Mouse (Mus musculus): Measurements from ENCODE around the gene Olfr558. TPM values are rescaled to one million over a fixed set of nuclear protein-coding genes. Genes with fewer than 3 reads are reported as not detected.

The Olfr558 gene
- not detected for polyA plus RNA-seq (2012; fragmentation: generic; extraction: Trizol)
- long read RNA-seq, experiment 1, result 0 reads
- long read RNA-seq, experiment 2, result 0 reads

DNA sequence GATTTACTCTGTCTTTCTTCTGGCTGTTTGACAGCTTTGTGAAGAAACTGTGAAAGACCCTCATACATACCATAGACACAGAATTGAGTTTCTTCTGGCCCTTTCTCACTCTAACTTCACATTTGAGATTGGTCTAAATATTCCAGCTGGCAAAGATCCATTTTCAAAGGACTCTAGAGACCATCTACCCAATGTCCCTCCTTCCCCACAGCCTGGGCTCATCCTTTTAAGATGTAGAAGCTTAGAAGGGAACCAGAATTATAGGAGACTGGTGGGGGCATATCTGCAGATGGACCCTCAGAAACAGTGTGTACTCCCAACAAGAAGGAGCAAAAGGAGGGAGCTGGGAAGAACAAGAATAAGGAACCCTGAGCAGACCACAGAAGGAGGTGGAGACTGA is at the start of gene Olfr558:
TSS of gene Olfr558 (plus strand) at position 301 of the 400 bp plus-strand sequence.
- H3K27me3 ChIP-seq (ENCODE audit: control insufficient read depth, insufficient read depth, insufficient read length), result no peaks in the 10 kb centered on the region
- TF ChIP-seq MYOD1 (IDR thresholded peaks at IDR 0.05; ENCODE audit: control insufficient read depth, insufficient read length, low read depth), result no peak
- no peaks in the 10 kb centered on the region for H3K79me3 ChIP-seq (ENCODE audit: low read depth)
- no peak within 1 kb of the TSS for H3ac ChIP-seq (ENCODE audit: control insufficient read depth, insufficient read length, low read depth)
- H3K4me3 ChIP-seq (ENCODE audit: insufficient read depth, poor library complexity, severe bottlenecking), result no peak within 1 kb of the TSS
- no peaks in the 10 kb centered on the region for H3K36me3 ChIP-seq (ENCODE audit: control insufficient read depth, insufficient read depth)
- no peaks in the 10 kb centered on the region for H3K79me2 ChIP-seq (ENCODE audit: control insufficient read depth, insufficient read depth)

DNA sequence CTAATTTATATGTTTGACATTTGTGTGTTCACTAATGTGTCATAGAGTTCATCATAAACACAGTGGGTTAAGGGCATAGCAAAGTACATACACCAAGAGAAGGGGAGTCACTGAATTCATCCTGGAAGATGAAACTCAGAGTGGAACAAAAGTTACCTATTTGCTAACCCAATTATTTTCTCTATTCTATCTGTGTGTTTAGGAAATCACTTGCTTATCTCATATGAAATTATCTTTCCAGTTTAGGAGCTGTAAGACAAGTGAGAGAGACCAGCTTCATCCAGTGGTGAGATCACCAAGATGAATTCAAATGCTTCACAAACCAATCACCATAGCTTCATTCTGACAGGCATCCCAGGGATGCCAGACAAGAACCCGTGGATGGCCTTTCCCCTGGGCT is 43.5 kb upstream of the Olfr558 start, which contains the start of gene Olfr555:
TSS of gene Olfr555 (plus strand) at position 301 of the 400 bp plus-strand sequence.
- Histone ChIP-seq H3K79me2 (ENCODE audit: control insufficient read depth, insufficient read depth) (no peaks in the 10 kb centered on the region), H3K79me3 (ENCODE audit: low read depth) (no peaks in the 10 kb centered on the region), H3ac (ENCODE audit: control insufficient read depth, insufficient read length, low read depth) (no peak within 1 kb of the TSS), H3K27me3 (ENCODE audit: control insufficient read depth, insufficient read depth, insufficient read length) (no peaks in the 10 kb centered on the region), H3K36me3 (ENCODE audit: control insufficient read depth, insufficient read depth) (no peaks in the 10 kb centered on the region), H3K4me3 (ENCODE audit: insufficient read depth, poor library complexity, severe bottlenecking) (no peak within 1 kb of the TSS)
- no peak for TF ChIP-seq CTCF (IDR thresholded peaks at IDR 0.05; ENCODE audit: control insufficient read depth, insufficient read depth, insufficient read length)
- no peak for TF ChIP-seq MAX (IDR thresholded peaks at IDR 0.05)
- TF ChIP-seq MYOG (IDR thresholded peaks at IDR 0.05; ENCODE audit: control insufficient read depth, extremely low read depth, insufficient read length), result no peak
- TF ChIP-seq USF1 (IDR thresholded peaks at IDR 0.05; ENCODE audit: low read depth), result no peak
- TF ChIP-seq CEBPB (IDR thresholded peaks at IDR 0.05; ENCODE audit: low read depth), result no peak

DNA sequence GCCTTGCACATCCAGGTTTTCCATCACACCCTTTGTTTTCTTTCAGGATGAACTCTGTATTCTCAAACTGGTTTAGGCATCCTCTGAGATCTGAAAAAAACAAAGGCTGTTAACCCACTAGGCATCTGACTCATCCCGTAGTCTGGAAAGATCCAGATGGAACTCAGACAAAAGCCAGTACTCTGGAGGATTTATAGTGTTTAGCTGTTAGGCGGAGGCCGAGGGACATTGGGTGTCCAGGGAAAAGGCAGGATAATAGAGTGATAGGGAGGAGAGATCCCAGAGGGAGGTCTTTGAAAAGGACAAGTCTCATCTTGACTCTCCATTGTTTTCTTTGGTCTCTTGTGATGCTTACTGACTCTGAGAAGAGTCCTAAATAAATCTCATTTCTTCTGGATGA is 37.4 kb upstream of the Olfr558 start, which contains the start of gene Olfr556:
TSS of gene Olfr556 (plus strand) at position 301 of the 400 bp plus-strand sequence.
- H3K27me3 ChIP-seq (ENCODE audit: control insufficient read depth, insufficient read depth, insufficient read length), result no peaks in the 10 kb centered on the region
- no peak within 1 kb of the TSS for H3K4me3 ChIP-seq (ENCODE audit: insufficient read depth, poor library complexity, severe bottlenecking)
- TF ChIP-seq MAX (IDR thresholded peaks at IDR 0.05), result no peak
- no peak for TF ChIP-seq FOSL1 (IDR thresholded peaks at IDR 0.05; ENCODE audit: insufficient read depth, low read length, poor library complexity, severe bottlenecking)
- TF ChIP-seq CTCF (IDR thresholded peaks at IDR 0.05; ENCODE audit: control insufficient read depth, insufficient read depth, insufficient read length), result no peak
- no peak for TF ChIP-seq CEBPB (IDR thresholded peaks at IDR 0.05; ENCODE audit: low read depth)
- no peak for TF ChIP-seq USF1 (IDR thresholded peaks at IDR 0.05; ENCODE audit: low read depth)
- no peak for TF ChIP-seq MYOG (IDR thresholded peaks at IDR 0.05; ENCODE audit: control insufficient read depth, extremely low read depth, insufficient read length)
- TF ChIP-seq MYOD1 (IDR thresholded peaks at IDR 0.05; ENCODE audit: control insufficient read depth, insufficient read length, low read depth), result no peak
- H3K79me3 ChIP-seq (ENCODE audit: low read depth), result no peaks in the 10 kb centered on the region
- H3K36me3 ChIP-seq (ENCODE audit: control insufficient read depth, insufficient read depth), result no peaks in the 10 kb centered on the region
- H3K79me2 ChIP-seq (ENCODE audit: control insufficient read depth, insufficient read depth), result no peaks in the 10 kb centered on the region
- no peak within 1 kb of the TSS for H3ac ChIP-seq (ENCODE audit: control insufficient read depth, insufficient read length, low read depth)

DNA sequence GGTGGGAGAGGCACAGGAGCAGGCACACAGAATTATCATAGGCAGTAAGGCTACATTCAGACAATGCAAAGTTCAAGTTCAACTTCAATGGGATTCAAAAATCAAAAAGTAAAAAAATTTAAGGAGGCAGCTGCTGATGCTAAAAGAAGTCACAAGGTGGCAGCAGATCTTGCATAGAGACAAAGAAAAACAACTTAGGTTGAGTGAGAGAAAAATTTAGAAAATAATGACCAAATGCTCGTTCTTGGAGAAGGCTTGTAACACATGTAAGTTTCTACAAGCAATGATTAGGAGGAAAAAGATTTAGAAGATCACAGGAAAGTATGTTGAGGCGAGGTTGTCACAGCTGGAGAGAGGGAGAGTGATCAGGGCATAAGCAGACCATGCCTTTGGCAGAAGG is 36.6 kb upstream of the Olfr558 start:
- Histone ChIP-seq H3ac (ENCODE audit: control insufficient read depth, insufficient read length, low read depth) (no peak overlapping the region), H3K4me3 (ENCODE audit: insufficient read depth, poor library complexity, severe bottlenecking) (no peak overlapping the region), H3K79me3 (ENCODE audit: low read depth) (no peaks in the 10 kb centered on the region), H3K36me3 (ENCODE audit: control insufficient read depth, insufficient read depth) (no peaks in the 10 kb centered on the region), H3K27me3 (ENCODE audit: control insufficient read depth, insufficient read depth, insufficient read length) (no peaks in the 10 kb centered on the region), H3K79me2 (ENCODE audit: control insufficient read depth, insufficient read depth) (no peaks in the 10 kb centered on the region)
- no peak for TF ChIP-seq MYOD1 (IDR thresholded peaks at IDR 0.05; ENCODE audit: control insufficient read depth, insufficient read length, low read depth)
- TF ChIP-seq CTCF (IDR thresholded peaks at IDR 0.05; ENCODE audit: control insufficient read depth, insufficient read depth, insufficient read length), result no peak
- TF ChIP-seq FOSL1 (IDR thresholded peaks at IDR 0.05; ENCODE audit: insufficient read depth, low read length, poor library complexity, severe bottlenecking), result no peak
- TF ChIP-seq MAX (IDR thresholded peaks at IDR 0.05), result no peak
- no peak for TF ChIP-seq MYOG (IDR thresholded peaks at IDR 0.05; ENCODE audit: control insufficient read depth, extremely low read depth, insufficient read length)
- TF ChIP-seq USF1 (IDR thresholded peaks at IDR 0.05; ENCODE audit: low read depth), result no peak
- no peak for TF ChIP-seq CEBPB (IDR thresholded peaks at IDR 0.05; ENCODE audit: low read depth)

DNA sequence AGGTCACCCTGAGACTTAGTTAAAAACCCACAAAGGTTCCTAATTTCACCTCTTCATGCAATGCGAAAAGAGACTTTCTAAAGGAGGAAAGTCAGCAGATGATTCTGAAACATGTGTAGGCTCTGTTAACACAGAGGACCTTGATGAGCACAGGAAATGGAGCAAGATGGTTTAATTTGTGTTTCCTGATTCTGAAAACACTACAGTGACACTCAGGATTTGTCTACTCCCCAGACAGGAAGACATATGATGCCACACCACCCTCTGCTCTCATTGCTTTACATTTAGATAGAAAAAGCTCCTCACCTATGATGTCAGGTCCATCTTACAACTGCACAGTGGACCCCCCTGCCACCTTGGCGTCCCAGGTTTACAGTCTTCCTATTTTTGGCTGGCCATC is 25.8 kb upstream of the Olfr558 start:
- Histone ChIP-seq H3K79me3 (ENCODE audit: low read depth) (no peaks in the 10 kb centered on the region), H3K36me3 (ENCODE audit: control insufficient read depth, insufficient read depth) (no peaks in the 10 kb centered on the region), H3ac (ENCODE audit: control insufficient read depth, insufficient read length, low read depth) (no peak overlapping the region), H3K4me3 (ENCODE audit: insufficient read depth, poor library complexity, severe bottlenecking) (no peak overlapping the region), H3K79me2 (ENCODE audit: control insufficient read depth, insufficient read depth) (no peaks in the 10 kb centered on the region), H3K27me3 (ENCODE audit: control insufficient read depth, insufficient read depth, insufficient read length) (no peaks in the 10 kb centered on the region)
- TF ChIP-seq USF1 (IDR thresholded peaks at IDR 0.05; ENCODE audit: low read depth) (no peak), MAX (IDR thresholded peaks at IDR 0.05) (no peak), FOSL1 (IDR thresholded peaks at IDR 0.05; ENCODE audit: insufficient read depth, low read length, poor library complexity, severe bottlenecking) (no peak), MYOG (IDR thresholded peaks at IDR 0.05; ENCODE audit: control insufficient read depth, extremely low read depth, insufficient read length) (no peak), MYOD1 (IDR thresholded peaks at IDR 0.05; ENCODE audit: control insufficient read depth, insufficient read length, low read depth) (no peak), CTCF (IDR thresholded peaks at IDR 0.05; ENCODE audit: control insufficient read depth, insufficient read depth, insufficient read length) (no peak), CEBPB (IDR thresholded peaks at IDR 0.05; ENCODE audit: low read depth) (no peak)

DNA sequence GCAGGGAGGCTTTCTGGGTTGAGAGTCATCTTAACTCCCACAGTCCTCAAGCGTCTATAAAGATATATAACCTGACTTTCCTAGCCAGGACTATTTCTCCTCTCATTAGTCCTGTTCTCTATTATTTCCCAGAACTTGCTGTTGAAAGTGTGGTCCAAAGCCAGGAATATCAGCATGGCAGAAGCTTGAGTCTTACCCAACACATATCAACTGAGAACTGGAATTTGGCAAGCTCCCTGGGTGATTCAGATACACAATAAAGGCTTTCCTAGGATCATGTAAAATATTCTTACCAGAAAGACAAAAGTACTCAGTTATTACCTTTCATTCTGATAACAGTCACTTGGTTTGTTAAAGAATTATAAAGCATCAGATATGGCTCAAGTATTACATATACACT is 20.1 kb upstream of the Olfr558 start:
- no peaks in the 10 kb centered on the region for H3K79me2 ChIP-seq (ENCODE audit: control insufficient read depth, insufficient read depth)

More for the DNA sequence above, 20.1 kb upstream of the Olfr558 start:
- H3K79me3 ChIP-seq (ENCODE audit: low read depth), result no peaks in the 10 kb centered on the region
- H3K36me3 ChIP-seq (ENCODE audit: control insufficient read depth, insufficient read depth), result no peaks in the 10 kb centered on the region
- H3K4me3 ChIP-seq (ENCODE audit: insufficient read depth, poor library complexity, severe bottlenecking), result no peak overlapping the region
- H3K27me3 ChIP-seq (ENCODE audit: control insufficient read depth, insufficient read depth, insufficient read length), result no peaks in the 10 kb centered on the region
- H3ac ChIP-seq (ENCODE audit: control insufficient read depth, insufficient read length, low read depth), result no peak overlapping the region
- TF ChIP-seq MYOG (IDR thresholded peaks at IDR 0.05; ENCODE audit: control insufficient read depth, extremely low read depth, insufficient read length) (no peak), USF1 (IDR thresholded peaks at IDR 0.05; ENCODE audit: low read depth) (no peak), MAX (IDR thresholded peaks at IDR 0.05) (no peak), FOSL1 (IDR thresholded peaks at IDR 0.05; ENCODE audit: insufficient read depth, low read length, poor library complexity, severe bottlenecking) (no peak), MYOD1 (IDR thresholded peaks at IDR 0.05; ENCODE audit: control insufficient read depth, insufficient read length, low read depth) (no peak), CEBPB (IDR thresholded peaks at IDR 0.05; ENCODE audit: low read depth) (no peak), CTCF (IDR thresholded peaks at IDR 0.05; ENCODE audit: control insufficient read depth, insufficient read depth, insufficient read length) (no peak)
